Mouse (Mus musculus): ENCODE results near the gene Taf7l. TPM values are rescaled to one million over a fixed set of nuclear protein-coding genes. Genes with fewer than 3 reads are reported as not detected.

Gene Taf7l
- polyA plus RNA-seq, 1 experiment from 2014 or later: not detected

DNA sequence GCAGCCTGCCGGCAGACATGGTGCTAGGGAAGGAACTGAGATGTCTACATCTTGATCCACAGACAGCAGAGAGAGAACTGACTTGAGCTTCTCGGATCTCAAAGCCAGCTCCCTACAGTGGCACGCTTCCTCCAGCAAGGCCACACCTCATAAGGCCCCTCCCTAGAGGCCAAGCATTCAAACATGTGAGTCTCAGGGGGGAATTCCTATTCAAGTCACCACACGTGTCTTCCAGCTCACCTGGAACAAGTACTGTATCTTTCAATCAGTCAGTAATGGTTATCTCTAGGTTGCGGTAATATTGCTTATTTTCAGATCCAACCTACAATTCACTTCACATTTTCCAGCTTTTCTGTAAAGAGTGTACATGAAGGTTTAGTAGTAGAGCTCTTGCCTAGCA, 56.2 kb downstream of the Taf7l start:
- no peak overlapping the region for H3K4me2 ChIP-seq (replicated peaks; ENCODE audit: low read depth)
- WGBS: 65% methylated on average over 5 of the region's 5 CpGs
- no peak overlapping the region for H3K9ac ChIP-seq (ENCODE audit: low read length)
- TF ChIP-seq CTCF (IDR thresholded peaks at IDR 0.05; ENCODE audit: low read depth) (no peak), EP300 (optimal IDR thresholded peaks at IDR 0.05) (no peak)
- H3K4me3 ChIP-seq (ENCODE audit: low read depth, low read length): no peak overlapping the region
- H3K27ac ChIP-seq (replicated peaks): no peak overlapping the region
- no peaks in the 10 kb centered on the region for H3K27me3 ChIP-seq (ENCODE audit: control insufficient read depth, insufficient read depth, low read length)
- no peaks in the 10 kb centered on the region for H3K36me3 ChIP-seq (ENCODE audit: control insufficient read depth, insufficient read depth, low read length)
- H3K9me3 ChIP-seq (ENCODE audit: control insufficient read depth, low read length): no peaks in the 10 kb centered on the region
- DNase-seq (ENCODE audit: low spot score): no peak
- no peaks in the 10 kb centered on the region for H3K4me1 ChIP-seq (replicated peaks; ENCODE audit: control insufficient read depth, insufficient read depth)
- ATAC-seq (ENCODE audit: low FRiP score, low TSS enrichment): no peak

DNA sequence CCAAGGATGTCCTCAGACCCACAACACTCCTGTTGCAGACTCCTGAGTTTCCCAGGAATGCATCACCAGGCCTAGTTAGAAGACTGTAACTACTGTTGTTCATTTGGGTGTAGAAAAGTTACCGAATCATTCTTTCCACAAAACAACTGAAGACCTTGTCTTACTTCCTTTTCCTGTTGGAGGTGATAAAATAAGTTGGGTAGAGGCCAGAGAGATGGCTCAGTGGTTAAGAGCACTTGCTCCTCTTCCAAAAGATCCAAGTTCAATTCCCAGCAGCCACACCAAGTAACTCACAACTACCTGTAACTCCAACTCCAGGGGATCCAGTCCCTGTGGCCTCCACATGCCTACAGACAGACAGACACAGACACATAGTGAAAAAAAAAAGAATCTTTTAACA, 64.2 kb downstream of the Taf7l start:
- H3K4me3 ChIP-seq (ENCODE audit: low read depth, low read length): no peak overlapping the region
- no peak overlapping the region for H3K9ac ChIP-seq (ENCODE audit: low read length)
- ATAC-seq (ENCODE audit: low FRiP score, low TSS enrichment): no peak
- H3K27ac ChIP-seq (replicated peaks): no peak overlapping the region
- H3K4me2 ChIP-seq (replicated peaks; ENCODE audit: low read depth): no peak overlapping the region
- TF ChIP-seq CTCF (IDR thresholded peaks at IDR 0.05; ENCODE audit: low read depth) (no peak), EP300 (optimal IDR thresholded peaks at IDR 0.05) (no peak)
- no peaks in the 10 kb centered on the region for H3K9me3 ChIP-seq (ENCODE audit: control insufficient read depth, low read length)
- H3K27me3 ChIP-seq (ENCODE audit: control insufficient read depth, insufficient read depth, low read length): no peaks in the 10 kb centered on the region
- no peak for DNase-seq (ENCODE audit: low spot score)
- no peaks in the 10 kb centered on the region for H3K36me3 ChIP-seq (ENCODE audit: control insufficient read depth, insufficient read depth, low read length)
- no peaks in the 10 kb centered on the region for H3K4me1 ChIP-seq (replicated peaks; ENCODE audit: control insufficient read depth, insufficient read depth)
- WGBS: 97% methylated on average over 1 of the region's 1 CpGs

Other genes with a start within 250 kb of the Taf7l start
- gene Trmt2b, start 199.5 kb downstream of the Taf7l start, polyA plus RNA-seq (2015; fragmentation: Nextera tagmentation; extraction: Ambion mirVana): 12.8 and 13.7 TPM in 2 replicates
- gene Tmem35a, start 181.3 kb downstream of the Taf7l start, polyA plus RNA-seq (2015; fragmentation: Nextera tagmentation; extraction: Ambion mirVana): 1.7 and 2.0 TPM in 2 replicates
- gene Cenpi, start 168.4 kb downstream of the Taf7l start, polyA plus RNA-seq (2015; fragmentation: Nextera tagmentation; extraction: Ambion mirVana): 6.2 and 7.4 TPM in 2 replicates
- 0.35 and 0.41 TPM in 2 replicates for gene Drp2, start 71.9 kb downstream of the Taf7l start, polyA plus RNA-seq (2015; fragmentation: Nextera tagmentation; extraction: Ambion mirVana)
- gene Timm8a1, start 65.4 kb upstream of the Taf7l start, polyA plus RNA-seq (2015; fragmentation: Nextera tagmentation; extraction: Ambion mirVana): 63.1 and 63.4 TPM in 2 replicates
- gene Btk, start 107.1 kb upstream of the Taf7l start, polyA plus RNA-seq (2015; fragmentation: Nextera tagmentation; extraction: Ambion mirVana): 0.72 and 0.74 TPM in 2 replicates
- gene Rpl36a, start 109.2 kb upstream of the Taf7l start, polyA plus RNA-seq (2015; fragmentation: Nextera tagmentation; extraction: Ambion mirVana): 419 and 471 TPM in 2 replicates
- gene Gla, start 124.6 kb upstream of the Taf7l start, polyA plus RNA-seq (2015; fragmentation: Nextera tagmentation; extraction: Ambion mirVana): 3.6 and 3.9 TPM in 2 replicates
- 65.3 and 67.2 TPM in 2 replicates for gene Hnrnph2, start 124.7 kb upstream of the Taf7l start, polyA plus RNA-seq (2015; fragmentation: Nextera tagmentation; extraction: Ambion mirVana)
- gene Armcx4, start 210.0 kb upstream of the Taf7l start, polyA plus RNA-seq (2015; fragmentation: Nextera tagmentation; extraction: Ambion mirVana): 1.3 and 1.4 TPM in 2 replicates
- 14.9 and 15.2 TPM in 2 replicates for gene Armcx1, start 241.5 kb upstream of the Taf7l start, polyA plus RNA-seq (2015; fragmentation: Nextera tagmentation; extraction: Ambion mirVana)

All from stomach, postnatal 0 days (tissue).